Mouse (Mus musculus) cerebellum, postnatal 25 days (tissue): ENCODE results near the gene Mogat2.
A peak's percentile ranks its signal among the peaks of the same experiment; 100 is the strongest.

Experiments
- DNase-seq, 2 experiments: peaks; one replicate each; pipeline ENCODE4 v3.0.0; 2021; ENCODE audit warnings: mixed read lengths in 2 of 2

Mogat2 gene

GRCm38 (mm10) chr7:99238417-99238816 lies at the start of gene Mogat2:
TSS of gene Mogat2 (minus strand) at chr7:99238619.
- DNase-seq: no peak

- DNase-seq: peak; percentile 39 to 55
These were observed 48.9 kb upstream of the Mogat2 start for GRCm38 (mm10) chr7:99287287-99287686.

- no peak for DNase-seq
These were observed 41.2 kb upstream of the Mogat2 start for GRCm38 (mm10) chr7:99279586-99279985.

DNA sequence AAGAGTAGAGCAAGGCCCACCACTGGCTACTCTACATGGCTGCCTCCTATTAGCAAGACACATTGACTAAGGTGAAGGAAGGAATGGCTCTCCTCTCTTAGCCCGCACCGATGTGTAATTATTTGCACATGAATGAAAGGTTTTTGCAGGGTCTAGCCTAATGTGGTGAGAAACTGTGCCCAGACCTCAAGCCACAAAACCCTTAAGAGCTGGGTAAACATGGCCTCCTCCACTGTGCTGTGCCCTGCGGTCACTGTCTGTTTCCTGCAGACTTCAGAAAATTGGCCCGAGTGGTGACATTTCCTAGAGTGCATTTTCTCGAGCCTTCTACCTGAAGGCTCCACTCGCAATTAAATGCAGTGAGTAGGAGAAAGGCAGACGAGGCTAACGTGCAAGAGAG lies 39.9 kb upstream of the Mogat2 start:
- no peak for DNase-seq

- no peak for DNase-seq
These were observed 38.3 kb upstream of the Mogat2 start for GRCm38 (mm10) chr7:99276679-99277078.

- DNase-seq: no peak
These were observed 36.7 kb upstream of the Mogat2 start for GRCm38 (mm10) chr7:99275131-99275530.

GRCm38 (mm10) chr7:99271630-99272029 lies 33.2 kb upstream of the Mogat2 start:
- peak; percentile 36 to 40 for DNase-seq

- DNase-seq: peak; percentile 27 to 46
These were observed 30.8 kb upstream of the Mogat2 start for GRCm38 (mm10) chr7:99268951-99269945.

DNA sequence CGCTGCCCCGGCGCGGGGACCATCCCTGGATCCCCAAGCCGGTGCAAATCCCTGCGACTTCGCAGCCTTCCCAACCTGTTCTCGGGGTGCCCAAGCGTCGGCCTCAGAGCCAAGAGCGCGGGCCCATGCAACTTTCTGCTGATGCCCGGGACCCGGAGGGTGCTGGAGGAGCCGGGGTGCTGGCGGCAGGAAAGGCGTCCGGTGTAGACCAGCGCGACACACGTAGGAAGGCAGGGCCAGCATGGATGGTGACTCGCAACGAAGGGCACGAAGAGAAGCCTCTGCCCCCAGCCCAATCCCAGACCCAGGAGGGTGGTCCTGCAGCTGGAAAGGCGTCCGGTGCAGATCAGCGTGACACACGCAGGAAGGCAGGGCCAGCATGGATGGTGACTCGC lies 30.1 kb upstream of the Mogat2 start:
- no peak for DNase-seq

GRCm38 (mm10) chr7:99267897-99268505 lies 29.6 kb upstream of the Mogat2 start:
- DNase-seq: peak in 1 of 2 experiments; percentile 87

DNA sequence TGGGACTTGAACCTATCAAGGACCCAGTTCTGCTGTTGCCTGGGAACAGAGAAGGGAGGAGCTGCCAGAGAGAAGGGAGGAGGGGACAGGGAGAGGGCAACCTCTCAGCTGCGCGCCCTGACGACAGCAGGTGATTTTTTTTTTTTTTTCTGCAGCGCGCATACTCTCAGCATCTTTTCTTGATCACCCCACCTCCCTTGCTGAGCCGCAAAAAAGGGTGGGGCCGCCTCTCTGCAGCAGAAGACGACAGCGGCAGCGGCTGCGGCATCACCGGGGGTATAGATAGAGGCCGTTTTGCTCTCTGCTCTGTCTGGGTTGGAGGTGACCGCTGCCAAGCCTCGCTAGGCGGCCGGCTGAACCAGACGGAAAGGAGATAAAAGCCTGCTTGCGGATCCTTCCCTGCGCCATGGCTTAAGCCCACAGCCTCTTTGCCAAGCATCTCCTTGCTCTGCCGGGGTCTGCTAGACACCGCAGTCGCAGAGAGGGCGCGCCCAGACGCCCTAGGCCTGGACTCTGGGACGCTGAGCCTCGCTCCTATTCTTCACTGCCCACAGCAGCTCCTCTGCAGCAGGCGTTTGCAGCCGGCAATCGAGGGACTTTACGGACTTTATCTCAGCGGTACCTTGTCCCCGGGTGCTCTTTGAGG lies 29.0 kb upstream of the Mogat2 start, which contains the start of gene Map6:
Gene Map6 (plus strand): TSS at position 197 of the 646 bp plus-strand sequence.
- DNase-seq: peak; percentile 81

- DNase-seq: no peak
These were observed 26.2 kb upstream of the Mogat2 start for GRCm38 (mm10) chr7:99264597-99264996.

DNA sequence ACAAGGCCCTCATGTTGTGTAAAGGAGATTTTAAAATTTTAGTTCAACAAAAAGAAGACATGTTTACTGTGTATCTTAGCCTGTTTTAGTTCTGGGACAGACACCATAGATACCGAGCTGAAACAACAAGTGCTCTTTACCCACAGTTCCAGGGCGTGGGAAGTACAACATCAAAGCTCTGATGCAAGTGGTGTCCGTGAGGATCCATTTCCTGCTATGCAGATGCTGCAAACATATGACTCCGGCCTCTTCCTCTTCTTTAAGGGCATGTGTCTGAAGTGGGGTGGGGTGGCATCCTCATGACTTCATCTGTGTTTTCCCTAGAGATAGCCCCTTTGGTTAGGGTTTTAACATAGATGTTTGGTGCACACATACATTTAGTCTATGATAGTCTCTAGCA lies 25.1 kb upstream of the Mogat2 start:
- DNase-seq: no peak

DNA sequence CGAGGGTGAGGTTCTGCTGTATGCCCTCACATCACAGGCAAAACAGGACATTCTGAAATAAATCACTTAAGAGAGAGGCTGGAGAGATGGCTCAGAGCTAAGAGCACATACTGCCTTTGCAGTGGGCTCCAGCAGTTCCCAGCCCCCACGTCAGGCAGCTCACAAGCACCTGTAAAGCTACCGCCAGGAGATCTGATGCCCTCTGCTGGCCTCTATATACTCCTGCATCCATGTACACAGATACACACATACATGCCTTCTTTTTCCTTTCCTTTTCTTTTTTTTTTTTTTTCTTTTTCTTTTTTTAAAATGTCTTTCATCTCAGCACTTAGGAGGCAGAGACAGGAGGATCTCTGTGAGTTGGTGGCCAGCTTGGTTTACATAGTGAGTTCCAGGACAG lies 23.5 kb upstream of the Mogat2 start:
- DNase-seq: no peak

DNA sequence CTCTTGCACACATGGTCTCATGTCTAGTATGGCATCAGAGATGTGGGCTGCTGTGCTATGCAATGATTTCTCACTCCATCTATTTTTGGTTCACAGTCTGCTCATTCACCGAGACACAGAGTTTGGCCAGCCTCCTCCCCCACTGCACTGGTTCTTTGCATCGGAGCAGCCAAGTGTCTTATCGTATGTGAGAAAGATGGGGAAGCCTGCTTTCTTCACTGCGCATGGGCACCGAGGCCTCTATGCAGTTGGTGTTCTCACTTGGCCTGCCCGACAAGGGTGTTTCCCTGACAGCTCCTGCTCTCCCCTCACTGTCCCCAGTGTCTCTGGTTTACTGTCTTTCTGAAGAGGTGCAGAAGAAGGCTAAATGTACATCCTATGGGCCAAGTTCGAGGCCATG lies 16.6 kb upstream of the Mogat2 start:
- no peak for DNase-seq

GRCm38 (mm10) chr7:99250386-99250785 lies 12.0 kb upstream of the Mogat2 start:
- DNase-seq: no peak

DNA sequence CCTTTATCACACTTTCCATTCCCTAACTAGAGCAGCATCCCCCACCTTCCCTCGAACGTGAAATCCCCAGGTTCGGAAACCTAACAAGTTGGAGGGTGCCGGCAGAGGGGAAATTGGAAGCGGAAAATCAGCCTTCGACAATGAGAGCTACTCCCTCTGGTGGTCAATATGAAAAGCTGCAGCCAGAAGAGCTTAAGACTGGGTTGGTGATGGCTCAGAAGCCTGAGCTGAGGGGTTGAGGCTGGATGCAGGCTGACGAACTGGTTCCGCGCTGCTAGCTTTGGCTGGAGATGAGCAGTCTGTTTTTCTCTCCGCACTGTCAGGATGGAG lies 11.1 kb upstream of the Mogat2 start:
- peak; percentile 57 to 65 for DNase-seq

GRCm38 (mm10) chr7:99248906-99249581 lies 10.6 kb upstream of the Mogat2 start:
- DNase-seq: no peak

DNA sequence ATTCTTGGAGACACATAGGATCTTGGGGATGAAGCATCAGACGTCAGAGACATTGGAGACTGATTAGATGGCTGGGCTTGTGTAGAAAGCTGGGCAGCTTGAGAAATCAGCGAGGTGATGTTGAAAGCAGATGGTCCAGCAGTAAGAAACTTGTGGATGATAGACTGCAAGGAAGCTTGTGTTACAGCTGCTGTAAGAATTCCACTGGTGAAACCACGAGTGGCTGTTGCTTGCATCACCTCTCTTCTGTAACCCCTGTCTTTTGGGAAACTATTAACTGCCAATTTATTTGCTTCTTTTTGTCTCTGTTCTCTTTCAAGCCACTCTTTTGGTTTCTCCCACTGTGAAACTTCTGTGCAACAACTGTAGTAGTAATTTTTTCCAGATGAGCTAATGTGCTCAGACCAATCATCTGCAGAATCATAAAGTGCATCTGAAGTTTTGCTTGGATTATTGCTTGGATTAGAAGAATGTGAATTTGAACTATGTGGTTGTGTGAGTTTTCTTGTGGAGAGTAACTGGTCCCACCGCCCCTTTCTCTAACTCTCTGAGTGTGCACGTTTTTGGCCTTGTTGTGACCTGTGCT lies 9.8 kb upstream of the Mogat2 start:
- DNase-seq: no peak

- no peak for DNase-seq
These were observed 3.7 kb upstream of the Mogat2 start for GRCm38 (mm10) chr7:99242097-99242496.

DNA sequence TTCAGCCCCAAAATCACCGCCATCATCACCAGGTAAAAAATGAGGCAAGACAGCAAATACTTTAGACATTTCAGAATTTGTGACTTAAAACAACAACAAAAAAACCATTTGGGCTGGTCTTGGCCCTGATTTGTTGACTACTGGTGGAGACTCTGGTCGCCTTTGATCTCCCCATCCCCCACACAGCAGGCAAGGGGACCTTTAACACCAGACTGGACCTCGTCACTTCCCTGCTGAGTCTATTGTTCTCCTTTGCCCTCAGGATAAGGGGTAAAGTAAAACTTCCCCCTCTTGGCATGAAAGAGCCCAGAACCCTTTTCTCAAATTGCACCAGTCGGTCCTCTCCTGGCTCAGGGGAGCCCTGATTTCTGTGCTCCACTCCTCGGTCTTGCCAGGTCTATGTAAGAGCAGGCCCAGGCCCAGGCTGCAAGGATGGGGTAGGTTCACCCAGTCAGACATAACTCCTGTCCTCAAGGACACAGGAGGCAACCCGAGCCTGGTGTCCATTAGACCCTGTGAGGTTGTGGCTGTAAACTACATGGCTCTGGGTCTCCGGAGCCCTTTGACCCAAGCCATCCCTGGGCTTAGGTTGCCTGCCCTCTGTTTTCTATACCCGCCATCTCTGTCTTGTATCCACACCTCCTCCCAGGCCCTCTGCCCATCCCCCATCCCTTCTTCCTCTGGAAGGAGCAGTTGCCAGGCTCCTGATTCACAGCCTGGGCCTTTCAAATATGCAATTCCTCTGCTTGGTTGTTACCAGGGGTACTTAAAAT lies 1.3 kb downstream of the Mogat2 start:
- no peak for DNase-seq

DNA sequence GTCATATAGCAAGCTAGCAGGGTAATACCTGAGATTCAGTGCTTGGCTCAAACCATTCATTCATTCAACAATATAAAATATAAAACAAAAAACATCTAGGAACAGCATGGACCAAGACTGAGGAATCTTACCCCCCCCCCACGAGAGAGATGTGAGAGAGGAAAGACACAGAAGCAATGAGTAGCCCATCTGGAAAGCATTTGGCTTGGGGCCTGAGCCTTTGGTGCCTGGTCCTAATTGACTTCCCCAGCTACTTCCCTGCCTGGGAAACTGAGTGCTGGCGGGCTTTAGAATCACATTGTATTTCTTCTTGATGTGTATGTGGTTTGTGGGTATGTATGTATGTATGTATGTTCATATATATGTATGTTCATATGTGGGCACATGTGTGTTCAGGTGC lies 2.8 kb downstream of the Mogat2 start:
- DNase-seq: no peak
